Mouse (Mus musculus) MEL (cell line): ENCODE results near the gene Insig1. TPM values are rescaled to one million over a fixed set of nuclear protein-coding genes. Genes with fewer than 3 reads are reported as not detected.

Source experiments
- DNase-seq: peaks from one replicate; pipeline ENCODE4 v3.0.0; 2011; ENCODE audit warnings: low read depth, low spot score
- H3K27ac ChIP-seq: 2 replicates; pipeline ENCODE4 v1.5.1; 2012; ENCODE audit warnings: low read depth, mild to moderate bottlenecking, control low read depth, low read length, moderate library complexity; ENCODE audit not compliant: control insufficient read depth
- H3K27me3 ChIP-seq, 2 experiments: fragments of 150-350 bp in 1 of 2; sonication (generic) in 1 of 2; 2 replicates each; pipeline ENCODE4 v1.6.1; 2012; ENCODE audit warnings: low read length in 2 of 2, mild to moderate bottlenecking in 2 of 2, improper control_type of control experiment in 1 of 2, moderate library complexity in 1 of 2; ENCODE audit not compliant: insufficient read depth in 2 of 2, control insufficient read depth in 1 of 2
- H3K36me3 ChIP-seq, 2 experiments: 2 replicates each; pipeline ENCODE4 v1.6.1; 2012 to 2014; ENCODE audit warnings: low read length in 2 of 2, improper control_type of control experiment in 1 of 2, inconsistent platforms in 1 of 2, mild to moderate bottlenecking in 1 of 2; ENCODE audit not compliant: insufficient read depth in 2 of 2, control insufficient read depth in 1 of 2
- H3K4me1 ChIP-seq, 2 experiments: fragments of 150-350 bp in 1 of 2; sonication (generic) in 1 of 2; 2 replicates each; pipeline ENCODE4 v1.6.1; 2012; ENCODE audit warnings: low read length in 2 of 2, improper control_type of control experiment in 1 of 2, mild to moderate bottlenecking in 1 of 2; ENCODE audit not compliant: insufficient read depth in 2 of 2, control insufficient read depth in 1 of 2
- H3K4me3 ChIP-seq, 2 experiments: fragments of 150-350 bp in 1 of 2; sonication (generic) in 1 of 2; 2 replicates each; pipeline ENCODE4 v1.5.1; 2012; ENCODE audit warnings: low read depth in 2 of 2, low read length in 2 of 2, mild to moderate bottlenecking in 2 of 2, moderate library complexity in 2 of 2, control low read depth in 1 of 2, improper control_type of control experiment in 1 of 2; ENCODE audit not compliant: control insufficient read depth in 1 of 2, insufficient read depth in 1 of 2
- H3K79me2 ChIP-seq: 2 replicates; pipeline ENCODE4 v1.6.1; 2012; ENCODE audit warnings: mild to moderate bottlenecking, low read length, moderate library complexity; ENCODE audit not compliant: control insufficient read depth, poor library complexity, insufficient read depth
- H3K9ac ChIP-seq: 2 replicates; pipeline ENCODE4 v1.6.1; 2012; ENCODE audit warnings: low read depth, mild to moderate bottlenecking, control low read depth, low read length, moderate library complexity; ENCODE audit not compliant: control insufficient read depth, poor library complexity, severe bottlenecking
- H3K9me3 ChIP-seq: fragments of 150-350 bp; sonication (generic); replicated peaks from 2 replicates; pipeline ENCODE4 v1.6.1; 2012; ENCODE audit warnings: mild to moderate bottlenecking, low read length, improper control_type of control experiment, moderate library complexity; ENCODE audit not compliant: insufficient read depth
- BHLHE40 ChIP-seq: IDR thresholded peaks from 2 replicates; pipeline ENCODE4 v1.6.1; 2012; ENCODE audit warnings: low read depth, mild to moderate bottlenecking, inconsistent platforms, low read length, improper control_type of control experiment, borderline replicate concordance
- CHD1 ChIP-seq: IDR thresholded peaks from 2 replicates; pipeline ENCODE4 v1.6.1; 2012; ENCODE audit warnings: low read depth, mild to moderate bottlenecking, inconsistent platforms, low read length, improper control_type of control experiment
- CHD2 ChIP-seq: IDR thresholded peaks from 2 replicates; pipeline ENCODE4 v1.6.1; 2011; ENCODE audit warnings: low read length, improper control_type of control experiment
- CTCF ChIP-seq, 3 experiments: IDR thresholded peaks in 2 of 3; conservative IDR thresholded peaks in 1 of 3; 2 replicates each; pipeline ENCODE4 v1.5.1; 2011 to 2012; ENCODE audit warnings: low read length in 3 of 3, low read depth in 2 of 3, mild to moderate bottlenecking in 2 of 3, improper control_type of control experiment in 1 of 3, inconsistent platforms in 1 of 3, mixed read lengths in 1 of 3, moderate library complexity in 1 of 3; ENCODE audit not compliant: control insufficient read depth in 1 of 3, insufficient read depth in 1 of 3, poor library complexity in 1 of 3, severe bottlenecking in 1 of 3
- ELF1 ChIP-seq: IDR thresholded peaks from 2 replicates; pipeline ENCODE4 v1.6.1; 2014; ENCODE audit warnings: low read depth, mild to moderate bottlenecking, inconsistent platforms, low read length, improper control_type of control experiment, moderate library complexity
- EP300 ChIP-seq, 2 experiments: IDR thresholded peaks; 2 replicates each; pipeline ENCODE4 v1.6.1; 2011; ENCODE audit warnings: improper control_type of control experiment in 2 of 2, low read length in 2 of 2, low read depth in 1 of 2, mild to moderate bottlenecking in 1 of 2
- ETS1 ChIP-seq: IDR thresholded peaks from 2 replicates; pipeline ENCODE4 v1.6.1; 2012; ENCODE audit warnings: low read depth, mild to moderate bottlenecking, inconsistent platforms, low read length, improper control_type of control experiment, moderate library complexity
- GABPA ChIP-seq: IDR thresholded peaks from 2 replicates; pipeline ENCODE4 v1.6.1; 2012; ENCODE audit warnings: low read depth, mild to moderate bottlenecking, inconsistent platforms, low read length, improper control_type of control experiment, moderate library complexity
- GATA1 ChIP-seq: IDR thresholded peaks from 2 replicates; pipeline ENCODE4 v1.6.1; 2011; ENCODE audit warnings: low read depth, low read length, improper control_type of control experiment
- HCFC1 ChIP-seq: IDR thresholded peaks from 2 replicates; pipeline ENCODE4 v1.6.1; 2012; ENCODE audit warnings: low read depth, mild to moderate bottlenecking, inconsistent platforms, low read length, improper control_type of control experiment, moderate library complexity
- JUND ChIP-seq: IDR thresholded peaks from 2 replicates; pipeline ENCODE4 v1.6.1; 2011; ENCODE audit warnings: low read depth, mild to moderate bottlenecking, improper control_type of control experiment, low read length
- MAX ChIP-seq: IDR thresholded peaks from 2 replicates; pipeline ENCODE4 v1.6.1; 2011; ENCODE audit warnings: low read length, improper control_type of control experiment
- MAZ ChIP-seq: IDR thresholded peaks from 2 replicates; pipeline ENCODE4 v1.6.1; 2012; ENCODE audit warnings: low read depth, mild to moderate bottlenecking, inconsistent platforms, low read length, improper control_type of control experiment
- MEF2A ChIP-seq: IDR thresholded peaks from 2 replicates; pipeline ENCODE4 v1.6.1; 2014; ENCODE audit warnings: low read depth, mild to moderate bottlenecking, inconsistent platforms, low read length, improper control_type of control experiment; ENCODE audit not compliant: poor library complexity, insufficient replicate concordance, severe bottlenecking; ENCODE audit errors: extremely low read depth
- MXI1 ChIP-seq: IDR thresholded peaks from 2 replicates; pipeline ENCODE4 v1.6.1; 2011; ENCODE audit warnings: mild to moderate bottlenecking, low read depth, low read length, improper control_type of control experiment
- MYB ChIP-seq: IDR thresholded peaks from 2 replicates; pipeline ENCODE4 v1.6.1; 2011; ENCODE audit warnings: mild to moderate bottlenecking, low read depth, low read length, improper control_type of control experiment
- MYC ChIP-seq: IDR thresholded peaks from 2 replicates; pipeline ENCODE4 v1.6.1; 2011; ENCODE audit warnings: low read depth, mild to moderate bottlenecking, low read length, improper control_type of control experiment, moderate library complexity
- NELFE ChIP-seq: IDR thresholded peaks from 2 replicates; pipeline ENCODE4 v1.6.1; 2011; ENCODE audit warnings: low read depth, low read length, improper control_type of control experiment
- NRF1 ChIP-seq: IDR thresholded peaks from 2 replicates; pipeline ENCODE4 v1.6.1; 2014; ENCODE audit warnings: low read depth, mild to moderate bottlenecking, inconsistent platforms, low read length, improper control_type of control experiment, moderate library complexity; ENCODE audit not compliant: poor library complexity, insufficient read depth, severe bottlenecking
- POLR2AphosphoS2 ChIP-seq: IDR thresholded peaks from 2 replicates; pipeline ENCODE4 v1.6.1; 2011; ENCODE audit warnings: low read length, improper control_type of control experiment
- RAD21 ChIP-seq: IDR thresholded peaks from 2 replicates; pipeline ENCODE4 v1.6.1; 2011; ENCODE audit warnings: mild to moderate bottlenecking, low read depth, low read length, improper control_type of control experiment
- RCOR1 ChIP-seq: IDR thresholded peaks from 2 replicates; pipeline ENCODE4 v1.6.1; 2012; ENCODE audit warnings: low read depth, mild to moderate bottlenecking, inconsistent platforms, low read length, improper control_type of control experiment
- SIN3A ChIP-seq: IDR thresholded peaks from 2 replicates; pipeline ENCODE4 v1.6.1; 2012; ENCODE audit warnings: low read length, improper control_type of control experiment, inconsistent platforms
- SMC3 ChIP-seq: IDR thresholded peaks from 2 replicates; pipeline ENCODE4 v1.6.1; 2011; ENCODE audit warnings: low read depth, low read length, improper control_type of control experiment
- TAL1 ChIP-seq: IDR thresholded peaks from 2 replicates; pipeline ENCODE4 v1.6.1; 2012; ENCODE audit warnings: mild to moderate bottlenecking, inconsistent platforms, low read length, moderate library complexity, mixed read lengths
- TBP ChIP-seq: IDR thresholded peaks from 2 replicates; pipeline ENCODE4 v1.8.0; 2011; ENCODE audit warnings: low read depth, low read length, improper control_type of control experiment
- TCF12 ChIP-seq: IDR thresholded peaks from 2 replicates; pipeline ENCODE4 v1.6.1; 2014; ENCODE audit warnings: low read depth, mild to moderate bottlenecking, inconsistent platforms, low read length, improper control_type of control experiment, moderate library complexity
- USF2 ChIP-seq, 2 experiments: IDR thresholded peaks; 2 replicates each; pipeline ENCODE4 v1.6.1; 2011 to 2012; ENCODE audit warnings: improper control_type of control experiment in 2 of 2, low read length in 2 of 2, borderline replicate concordance in 1 of 2, inconsistent platforms in 1 of 2, low read depth in 1 of 2, mild to moderate bottlenecking in 1 of 2; ENCODE audit not compliant: insufficient read depth in 1 of 2
- ZMIZ1 ChIP-seq: IDR thresholded peaks from 2 replicates; pipeline ENCODE4 v1.6.1; 2012; ENCODE audit warnings: low read depth, mild to moderate bottlenecking, inconsistent platforms, low read length, improper control_type of control experiment, moderate library complexity
- polyA plus RNA-seq, 2 experiments: library from polyadenylated mRNA; stranded (reverse) in 1 of 2; unstranded in 1 of 2; fragments of >175 nt in 1 of 2; fragments of >200 nt in 1 of 2; gene quantifications; 2 replicates each; pipeline versions ENCODE4 v1.2.1 to v1.2.4; 2012; ENCODE audit warnings: low replicate concordance in 2 of 2, low read depth in 1 of 2; ENCODE audit not compliant: insufficient read length in 2 of 2, insufficient read depth in 1 of 2, missing spikeins in 1 of 2
- total RNA-seq: library from RNA; depleted of rRNA; stranded (reverse); fragments of 300-350 nt; gene quantifications from 2 replicates; pipeline ENCODE4 v1.2.3, GENCODE M21; 2012

Gene Insig1
- total and polyA plus RNA-seq, 3 experiments: 61.3 to 73.2 TPM; not detected in 1

DNA sequence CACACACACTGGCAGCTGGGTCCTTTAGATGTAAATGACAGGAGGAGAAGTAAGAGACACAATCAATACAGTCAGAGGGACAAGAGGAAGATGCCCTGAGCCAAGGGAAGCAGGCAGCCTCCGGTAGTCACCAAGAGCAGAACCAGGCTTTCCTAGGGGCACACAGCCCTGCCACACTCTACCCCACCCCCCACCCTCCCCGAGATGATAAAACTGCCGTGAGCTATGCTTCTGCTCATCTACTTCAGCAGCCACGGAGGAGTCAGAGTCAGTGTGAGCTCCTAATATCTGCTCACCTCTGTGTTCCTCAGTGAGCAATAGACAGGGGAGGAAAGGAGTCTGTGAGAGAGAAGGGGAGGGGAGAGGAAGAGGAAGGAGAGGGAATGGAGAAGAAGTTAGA is 5.9 kb upstream of the Insig1 start:
- peak overlapping the region; percentile 30 to 38; a peak in 3 of 4 replicates for H3K4me3 ChIP-seq
- no peaks in the 10 kb centered on the region for H3K79me2 ChIP-seq
- H3K36me3 ChIP-seq: peaks cover 0 to 10% of the 10 kb centered on the region in 2 experiments; a peak in 2 of 4 replicates
- no peak for DNase-seq
- H3K9me3 ChIP-seq: no peaks in the 10 kb centered on the region
- no peaks in the 10 kb centered on the region for H3K27me3 ChIP-seq
- peak overlapping the region; percentile 8; the same call in 1 of the 2 replicates for H3K27ac ChIP-seq
- peaks cover 12 to 21% of the 10 kb centered on the region in 2 experiments for H3K4me1 ChIP-seq
- peak overlapping the region; percentile 34 for H3K9ac ChIP-seq
- TF ChIP-seq MAZ (peak; percentile 57; the same call in 1 of the 2 replicates), CHD2 (0 out of 2 replicates have a peak, but pooled peaks have one; percentile 14), SIN3A (no peak)
- TF ChIP-seq, all 39 proteins: peak for 2

DNA sequence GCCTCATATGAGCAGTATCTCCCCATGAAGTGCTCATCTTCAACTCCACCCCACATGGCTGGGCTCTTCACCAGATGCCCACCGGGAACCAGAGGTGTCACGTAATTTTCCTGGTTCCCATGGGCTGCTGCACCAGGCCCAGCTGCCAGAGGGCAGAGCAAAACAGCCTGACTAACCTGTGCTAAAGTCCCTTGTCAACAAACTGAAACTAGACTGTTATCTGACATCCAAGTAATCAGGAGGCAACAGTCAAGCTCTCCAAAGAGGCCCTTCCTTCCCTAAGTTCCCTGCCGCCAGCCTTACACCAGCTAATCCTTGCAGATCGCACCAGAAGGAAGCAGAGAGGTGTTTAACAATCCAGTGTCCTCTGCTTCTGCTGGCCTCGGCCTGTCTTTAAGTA is 4.9 kb upstream of the Insig1 start:
- peaks cover 12 to 23% of the 10 kb centered on the region in 2 experiments for H3K4me1 ChIP-seq
- H3K9ac ChIP-seq: peak overlapping the region; percentile 26; the same call in 1 of the 2 replicates

More for the DNA sequence above, 4.9 kb upstream of the Insig1 start:
- Histone ChIP-seq H3K27me3 (no peaks in the 10 kb centered on the region), H3K36me3 (peaks cover 0 to 10% of the 10 kb centered on the region in 2 experiments; a peak in 2 of 4 replicates), H3K4me3 (peak overlapping the region; percentile 6 to 38), H3K27ac (peak overlapping the region; percentile 0; the same call in 1 of the 2 replicates), H3K9me3 (no peaks in the 10 kb centered on the region), H3K79me2 (peaks cover 2% of the 10 kb centered on the region; the same call in 1 of the 2 replicates)
- TF ChIP-seq RAD21 (no peak), CHD1 (no peak), SIN3A (peak; percentile 65), RCOR1 (no peak), TAL1 (no peak), TCF12 (peak; percentile 74), BHLHE40 (no peak), ZMIZ1 (no peak), NRF1 (no peak), GATA1 (peak; percentile 65), MXI1 (0 out of 2 replicates have a peak, but pooled peaks have one; percentile 14), POLR2AphosphoS2 (no peak), SMC3 (no peak), MYB (peak; percentile 52; the same call in 1 of the 2 replicates), MYC (no peak), NELFE (no peak), CTCF (IDR thresholded peaks at IDR 0.05 in 2 of 3, conservative IDR thresholded peaks at IDR 0.05 in 1 of 3; ENCODE audit: control insufficient read depth in 1 of 3, insufficient read depth in 1 of 3, low read depth in 2 of 3, low read length in 3 of 3, poor library complexity in 1 of 3, severe bottlenecking in 1 of 3) (no peak), TBP (no peak), MEF2A (0 out of 2 replicates have a peak, but pooled peaks have one; percentile 6), HCFC1 (no peak), MAX (no peak), JUND (no peak), ELF1 (0 out of 2 replicates have a peak, but pooled peaks have one; percentile 5), ETS1 (peak; percentile 66), USF2 (IDR thresholded peaks at IDR 0.05; ENCODE audit: borderline replicate concordance in 1 of 2, insufficient read depth in 1 of 2, low read depth in 1 of 2, low read length in 2 of 2) (no peak), GABPA (no peak), EP300 (IDR thresholded peaks at IDR 0.05; ENCODE audit: low read depth in 1 of 2, low read length in 2 of 2) (peak; percentile 74 to 80; a peak in 3 of 4 replicates)
- peak; percentile 71 for DNase-seq
